Mouse (Mus musculus) mouse embryonic stem cell (cell line): ENCODE data around the gene Acox2.

Experiments
- in situ Hi-C, 2 experiments: fragments of 300-500 bp; cut with MboI; formaldehyde crosslinking; loops; 1 replicate in 1 of 2; 3 replicates in 1 of 2; pipeline ENCODE4 v1.14.3; 2019 to 2020; ENCODE audit warnings: low sequenced_read_pairs in 2 of 2, low pct_unique_long_range_greater_than_20kb in 1 of 2, mixed read lengths in 1 of 2; ENCODE audit not compliant: unreplicated experiment in 1 of 2

Gene Acox2

DNA sequence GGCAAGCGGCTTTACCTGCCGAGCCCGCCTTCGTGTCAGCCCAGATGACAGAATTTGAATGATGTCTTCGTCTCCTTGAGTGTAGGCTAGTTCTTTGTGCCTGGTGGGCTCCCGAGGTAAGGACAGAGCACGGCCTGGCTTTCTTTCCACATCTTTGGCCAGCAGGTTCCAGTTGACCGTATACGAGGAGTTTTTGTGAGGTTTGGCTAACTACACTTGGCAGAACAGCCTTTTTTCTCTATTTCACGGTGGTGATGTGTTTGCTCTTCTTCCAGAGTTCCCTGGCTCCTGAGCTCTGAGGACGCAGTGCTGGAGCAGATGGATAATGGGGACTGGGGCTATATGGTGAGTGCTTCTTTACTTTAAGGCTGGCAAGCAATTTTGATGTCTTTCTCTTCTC, 39.3 kb downstream of the Acox2 start:
- in situ Hi-C loops, result loop anchor here in 1 of 2 experiments (10.0 kb wide), 2 partner anchors 55 to 125 kb away; partner anchors contain the start of gene Pxk

- in situ Hi-C loops, result loop anchor here in 1 of 2 experiments (10.0 kb wide), 2 partner anchors 54 to 124 kb away; partner anchors contain the start of gene Pxk
These were observed 40.3 kb downstream of the Acox2 start for GRCm38 (mm10) chr14:8218730-8219380.

DNA sequence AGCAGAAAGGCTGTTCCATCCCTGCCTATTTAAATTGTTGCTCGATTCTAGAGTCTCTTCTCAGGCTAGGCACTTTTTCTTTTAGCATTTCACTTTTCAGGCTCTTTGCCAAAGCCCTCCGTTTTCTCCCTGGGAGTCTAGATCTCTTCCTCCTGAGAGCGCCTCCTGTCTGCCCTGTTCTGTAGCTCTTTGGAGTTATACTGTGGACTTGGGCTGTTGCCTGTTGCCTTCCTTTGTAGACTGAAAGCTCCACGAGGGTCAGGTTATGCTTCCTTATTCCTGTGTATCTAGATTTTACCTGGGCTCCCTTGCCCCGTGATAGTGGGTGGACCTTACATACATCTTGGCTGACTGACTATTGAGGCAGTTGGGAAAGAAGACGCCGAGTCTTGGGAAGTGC, 40.9 kb downstream of the Acox2 start:
- in situ Hi-C loops, result loop anchor here in 1 of 2 experiments (10.0 kb wide), 2 partner anchors 53 to 123 kb away; partner anchors contain the start of gene Pxk

DNA sequence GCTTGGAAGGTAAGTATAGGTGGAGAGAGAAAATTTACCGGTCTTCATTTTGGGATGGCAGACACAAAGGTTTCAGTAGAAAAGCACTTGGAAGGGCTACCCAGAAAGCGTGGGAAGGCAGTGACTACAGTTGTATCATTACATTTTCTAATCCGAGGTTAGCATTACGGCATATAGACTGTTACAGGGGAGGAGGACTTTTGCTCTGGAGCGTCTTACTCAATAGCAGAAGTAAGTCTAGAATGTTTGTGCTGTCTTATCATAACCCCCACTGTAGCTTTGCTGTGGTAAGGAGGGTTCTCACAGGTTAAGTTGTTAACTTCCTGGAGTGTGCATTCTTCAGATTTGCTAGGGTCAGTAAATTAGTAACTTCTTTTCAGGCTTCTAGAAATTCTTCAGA, 43.1 kb downstream of the Acox2 start:
- in situ Hi-C loops, result loop anchor here in 1 of 2 experiments (10.0 kb wide), 2 partner anchors 51 to 121 kb away; partner anchors contain the start of gene Pxk

DNA sequence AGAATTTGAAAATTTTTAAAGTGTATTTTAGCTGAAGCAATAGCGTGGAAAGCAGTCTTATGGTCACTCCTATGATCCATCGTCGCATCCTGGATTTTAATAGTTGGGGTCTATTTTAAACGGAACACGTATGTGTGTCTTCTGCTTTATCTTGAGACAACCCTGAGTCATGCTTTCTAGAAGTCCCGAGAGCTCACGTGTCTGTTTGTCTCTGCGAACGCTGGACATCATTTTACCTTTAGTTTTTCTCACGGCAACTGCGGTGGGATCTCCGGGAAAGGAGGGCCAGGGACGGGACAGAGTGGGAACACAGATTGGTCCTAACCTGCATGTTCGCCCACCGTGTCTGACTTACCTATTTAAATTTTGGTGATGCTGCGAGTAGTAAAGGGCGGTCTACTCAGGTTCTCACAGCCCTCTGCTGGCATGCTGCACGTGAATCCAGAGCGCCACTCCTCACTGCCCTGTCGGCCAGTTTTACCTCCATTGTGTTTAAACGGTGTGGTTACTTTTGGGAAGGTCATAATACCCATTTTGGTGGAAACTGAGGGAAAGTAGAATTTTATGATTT, 43.9 kb downstream of the Acox2 start:
- in situ Hi-C loops, result loop anchor here in 1 of 2 experiments (10.0 kb wide), 2 partner anchors 50 to 120 kb away; partner anchors contain the start of gene Pxk

DNA sequence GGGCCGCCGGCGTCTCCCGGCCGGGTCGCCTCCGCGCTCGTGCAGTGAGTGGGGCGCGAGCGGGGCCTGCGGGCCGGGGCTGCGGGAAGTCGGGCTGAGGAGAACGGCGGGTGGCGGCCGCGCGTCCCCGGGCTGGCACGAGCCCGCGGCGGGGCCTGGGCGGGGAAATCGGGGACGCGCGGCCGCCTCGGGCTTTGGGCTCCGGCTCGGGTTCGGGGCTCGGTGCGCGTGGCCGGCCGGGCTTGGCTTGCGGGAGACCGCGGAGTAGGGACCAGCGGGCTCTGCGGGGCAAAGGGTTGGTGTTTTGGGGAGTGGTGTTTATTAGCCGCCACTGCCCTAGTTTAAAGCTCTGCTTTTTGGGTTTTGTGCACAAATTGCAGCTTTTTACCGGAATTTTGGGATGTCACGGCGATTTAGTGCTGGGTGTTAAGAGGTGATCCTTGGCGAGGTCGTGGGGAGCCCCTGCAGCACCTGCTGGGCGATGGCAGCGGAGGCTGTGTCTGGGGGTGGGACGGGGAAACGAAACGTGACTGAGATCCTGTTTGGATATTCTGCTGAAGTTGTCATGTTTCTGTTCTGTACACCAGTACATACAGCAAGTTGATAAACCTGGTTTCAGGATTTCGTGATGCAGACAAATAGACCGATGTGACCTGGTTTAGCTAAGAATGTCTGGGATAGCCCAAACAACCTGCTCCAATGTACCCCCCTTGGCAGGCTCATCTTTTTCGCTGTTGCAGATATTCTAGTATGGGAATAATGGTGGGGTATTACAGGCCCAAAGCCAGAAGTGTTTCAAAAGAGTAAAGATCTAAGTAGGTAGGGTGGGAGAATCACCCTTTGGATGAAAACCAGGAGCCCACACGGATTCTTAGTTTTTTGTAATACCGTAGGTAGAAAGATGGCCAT, 44.6 kb downstream of the Acox2 start:
- in situ Hi-C loops, result loop anchor here in 1 of 2 experiments (10.0 kb wide), 2 partner anchors 50 to 120 kb away; partner anchors contain the start of gene Pxk

DNA sequence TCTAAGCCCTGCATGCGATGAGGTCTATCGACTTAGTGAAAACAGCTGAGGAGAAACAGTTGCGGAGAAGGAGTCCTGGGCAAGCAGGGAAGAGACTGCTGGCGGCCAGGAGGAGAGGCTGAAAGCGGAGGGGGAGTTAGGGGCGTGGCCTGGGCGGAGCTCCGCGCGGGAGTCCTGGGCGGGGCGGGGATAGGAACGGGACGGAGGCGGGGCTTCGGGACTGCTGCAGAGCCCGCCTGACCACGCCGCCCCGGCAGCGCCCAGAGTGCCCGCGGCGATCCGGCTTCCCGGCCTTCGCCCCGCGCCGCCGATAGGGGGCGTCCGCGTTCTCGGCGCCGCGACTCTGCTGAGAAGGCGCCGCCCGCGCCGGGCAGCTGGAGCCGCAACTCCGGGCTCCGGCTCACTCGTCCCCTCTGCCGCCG, 45.3 kb downstream of the Acox2 start, which contains the start of gene Kctd6:
Kctd6 (plus strand) TSS at position 338 of the 422 bp plus-strand sequence.
- in situ Hi-C loops, result loop anchor here in 1 of 2 experiments (10.0 kb wide), 2 partner anchors 49 to 119 kb away; partner anchors contain the start of gene Pxk

DNA sequence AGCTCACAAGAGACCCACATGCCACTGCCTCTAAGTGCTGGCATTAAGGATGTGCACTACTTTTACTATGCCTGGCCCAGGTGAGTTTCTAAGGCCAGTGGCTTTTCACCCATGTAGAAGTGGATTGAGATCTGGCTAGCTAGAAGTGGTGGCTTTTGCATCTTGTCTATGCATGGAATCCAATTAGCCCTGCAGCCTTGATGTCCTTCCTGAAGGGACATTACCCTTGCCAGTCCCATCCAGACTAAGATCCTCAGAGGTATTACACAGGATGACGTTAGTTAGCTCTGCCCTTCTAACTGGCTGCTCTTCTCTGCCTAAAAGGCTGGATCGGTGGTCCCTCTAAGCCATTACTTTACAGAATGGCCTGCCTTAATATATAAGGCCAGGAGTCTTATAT, 46.2 kb downstream of the Acox2 start:
- in situ Hi-C loops, result loop anchor here in 1 of 2 experiments (10.0 kb wide), 2 partner anchors 48 to 118 kb away; partner anchors contain the start of gene Pxk

DNA sequence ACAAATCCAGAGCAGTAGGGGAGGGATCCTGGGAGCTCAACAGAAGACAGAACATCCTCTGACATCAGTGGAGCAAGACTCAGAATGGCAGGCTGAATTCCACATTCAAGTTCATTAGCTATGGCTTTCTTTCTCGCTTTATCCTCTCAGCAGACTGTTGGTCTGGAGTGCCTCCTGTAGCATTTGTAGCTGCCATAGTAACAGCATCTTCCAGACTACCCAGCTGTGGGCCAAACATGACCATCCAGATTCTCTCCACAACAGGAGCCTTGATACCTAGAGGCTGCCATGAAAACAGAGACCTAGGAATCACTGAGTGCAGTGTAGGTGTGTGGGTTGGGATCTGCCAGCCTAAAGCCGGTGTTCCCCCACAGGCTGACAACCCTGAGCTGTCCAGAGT, 49.3 kb downstream of the Acox2 start:
- in situ Hi-C loops, result loop anchor here in 1 of 2 experiments (10.0 kb wide), 2 partner anchors 45 to 115 kb away; partner anchors contain the start of gene Pxk

- in situ Hi-C loops, result no loop called here
These were observed 50.3 kb downstream of the Acox2 start for GRCm38 (mm10) chr14:8208876-8209275.

DNA sequence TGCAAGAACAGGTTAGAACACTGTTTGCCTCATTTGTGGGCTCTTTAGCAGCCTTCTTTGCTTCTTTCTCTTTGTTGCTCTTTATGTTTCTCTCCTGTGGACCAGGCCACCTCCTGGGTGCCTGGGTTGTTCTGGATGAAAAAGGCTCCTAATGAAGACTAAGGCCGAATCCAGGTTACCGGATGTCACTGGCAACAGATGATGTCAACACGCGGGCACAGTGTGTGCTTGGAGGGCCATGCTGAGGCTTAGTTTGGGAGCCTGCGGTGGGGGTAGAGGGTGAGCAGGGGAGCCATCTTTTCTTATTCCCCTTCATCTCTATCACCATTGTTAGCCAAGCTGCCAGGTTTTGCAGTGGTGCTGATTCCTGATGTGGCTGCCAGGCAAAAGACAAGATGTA, 51.6 kb downstream of the Acox2 start:
- in situ Hi-C loops, result no loop called here

GRCm38 (mm10) chr14:8207105-8207504, 52.0 kb downstream of the Acox2 start:
- in situ Hi-C loops, result no loop called here

GRCm38 (mm10) chr14:8206179-8206910, 52.8 kb downstream of the Acox2 start:
- in situ Hi-C loops, result no loop called here

DNA sequence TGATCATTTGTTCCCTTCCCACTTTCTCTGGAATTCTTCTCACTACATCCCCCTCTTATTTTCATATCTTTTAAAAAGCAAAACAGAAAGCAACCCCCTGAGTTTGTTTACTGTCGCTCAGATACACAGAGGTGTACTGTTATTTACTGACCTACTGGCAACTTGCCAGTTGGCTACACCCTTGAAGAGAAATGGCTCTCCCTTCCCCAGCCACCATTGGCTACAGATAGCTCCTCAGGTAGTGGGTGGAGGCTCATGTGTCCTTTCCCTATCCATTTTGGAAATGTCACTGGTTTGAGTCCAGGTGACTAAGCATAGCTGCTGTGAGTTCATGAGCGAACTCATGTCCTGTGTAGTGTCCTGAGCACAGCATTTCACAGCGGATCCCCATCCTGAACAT, 57.4 kb downstream of the Acox2 start:
- in situ Hi-C loops, result no loop called here

- in situ Hi-C loops, result no loop called here
These were observed 58.4 kb downstream of the Acox2 start for GRCm38 (mm10) chr14:8200769-8201168.

- in situ Hi-C loops, result no loop called here
These were observed 66.4 kb downstream of the Acox2 start for GRCm38 (mm10) chr14:8192727-8193126.

DNA sequence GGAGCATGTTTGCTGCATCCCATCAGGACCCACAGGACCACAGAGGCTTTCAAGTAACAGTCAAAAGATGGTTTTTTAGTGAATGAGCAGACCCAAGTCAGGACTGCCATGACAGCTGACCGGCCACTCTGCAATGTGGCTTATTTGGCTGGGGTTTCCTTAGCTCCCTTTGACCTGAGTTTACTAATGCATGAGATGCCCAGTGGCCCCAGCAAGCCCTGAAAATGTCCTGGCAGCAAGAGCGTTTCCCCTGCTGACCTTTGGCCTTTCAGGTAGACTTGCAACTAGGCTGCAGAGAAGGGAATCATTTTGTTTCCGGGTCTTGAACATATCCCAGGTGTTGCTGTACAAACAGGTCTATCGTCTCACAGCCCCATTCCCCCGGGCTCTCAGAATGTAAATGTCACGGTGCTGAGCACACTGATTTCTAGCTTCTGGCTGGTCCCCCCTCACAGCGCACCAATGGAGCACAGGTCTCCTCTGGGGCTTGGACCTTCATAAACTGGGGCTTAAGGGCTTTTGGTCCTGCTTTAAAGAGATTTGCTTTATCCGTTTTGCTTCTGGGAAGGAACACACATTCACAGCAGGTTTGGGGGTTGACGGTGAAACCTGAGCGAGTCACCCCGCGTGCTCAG, 67.7 kb downstream of the Acox2 start:
- in situ Hi-C loops, result no loop called here
